Mouse (Mus musculus): Measurements from ENCODE around the gene Dnajb12. TPM values are rescaled to one million over a fixed set of nuclear protein-coding genes. Genes with fewer than 3 reads are reported as not detected.
A peak's percentile ranks its signal among the peaks of the same experiment; 100 is the strongest.

Dnajb12 gene
- total and polyA plus RNA-seq, 3 experiments: 32.9 to 45.4 (median 36.8) TPM

DNA sequence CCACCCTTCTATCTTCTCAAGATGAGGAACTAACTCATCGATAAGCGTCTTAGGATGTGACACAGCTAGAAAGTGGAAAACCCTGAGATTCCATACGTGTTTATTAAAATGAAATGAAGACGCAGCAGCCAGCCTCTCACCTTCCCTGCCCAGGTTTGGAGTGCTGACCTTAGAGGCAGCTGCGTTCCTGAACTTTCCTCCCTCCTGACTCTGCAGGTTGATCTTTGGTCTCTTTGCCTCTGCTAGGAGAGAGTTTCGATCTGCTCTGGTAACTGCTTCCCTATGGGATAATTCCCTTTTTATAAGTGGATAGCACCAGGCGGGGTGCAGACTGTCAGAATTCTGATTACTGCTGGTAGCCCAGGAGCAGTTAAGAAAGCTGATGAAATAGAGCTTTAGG, 1.5 kb downstream of the Dnajb12 start:
- no peak overlapping the region for H3K9ac ChIP-seq (ENCODE audit: low read depth, low read length)
- peaks cover 16% of the 10 kb centered on the region for H3K4me1 ChIP-seq (ENCODE audit: control insufficient read depth, insufficient read depth, low read length)
- TF ChIP-seq POLR2A (IDR thresholded peaks at IDR 0.05; ENCODE audit: insufficient read depth, low read depth, low read length): no peak
- no peak for TF ChIP-seq EP300 (IDR thresholded peaks at IDR 0.05; ENCODE audit: insufficient read depth, low read depth, low read length)
- TF ChIP-seq CTCF (IDR thresholded peaks at IDR 0.05): no peak
- peak overlapping the region; percentile 81; the same call in 1 of the 2 replicates for H3K4me3 ChIP-seq
- DNase-seq: no peak
- no peaks in the 10 kb centered on the region for H3K27me3 ChIP-seq (ENCODE audit: control insufficient read depth, insufficient read depth, low read length)
- peaks cover 9% of the 10 kb centered on the region; the same call in 1 of the 2 replicates for H3K79me2 ChIP-seq (replicated peaks; ENCODE audit: control insufficient read depth, insufficient read depth, low read length)
- H3K36me3 ChIP-seq (ENCODE audit: control insufficient read depth, insufficient read depth, low read length): no peaks in the 10 kb centered on the region
- H3K27ac ChIP-seq: no peak overlapping the region
- intact Hi-C loops (cut with DNase I): no loop called here
- 72% methylated on average over 7 of the region's 7 CpGs for WGBS

DNA sequence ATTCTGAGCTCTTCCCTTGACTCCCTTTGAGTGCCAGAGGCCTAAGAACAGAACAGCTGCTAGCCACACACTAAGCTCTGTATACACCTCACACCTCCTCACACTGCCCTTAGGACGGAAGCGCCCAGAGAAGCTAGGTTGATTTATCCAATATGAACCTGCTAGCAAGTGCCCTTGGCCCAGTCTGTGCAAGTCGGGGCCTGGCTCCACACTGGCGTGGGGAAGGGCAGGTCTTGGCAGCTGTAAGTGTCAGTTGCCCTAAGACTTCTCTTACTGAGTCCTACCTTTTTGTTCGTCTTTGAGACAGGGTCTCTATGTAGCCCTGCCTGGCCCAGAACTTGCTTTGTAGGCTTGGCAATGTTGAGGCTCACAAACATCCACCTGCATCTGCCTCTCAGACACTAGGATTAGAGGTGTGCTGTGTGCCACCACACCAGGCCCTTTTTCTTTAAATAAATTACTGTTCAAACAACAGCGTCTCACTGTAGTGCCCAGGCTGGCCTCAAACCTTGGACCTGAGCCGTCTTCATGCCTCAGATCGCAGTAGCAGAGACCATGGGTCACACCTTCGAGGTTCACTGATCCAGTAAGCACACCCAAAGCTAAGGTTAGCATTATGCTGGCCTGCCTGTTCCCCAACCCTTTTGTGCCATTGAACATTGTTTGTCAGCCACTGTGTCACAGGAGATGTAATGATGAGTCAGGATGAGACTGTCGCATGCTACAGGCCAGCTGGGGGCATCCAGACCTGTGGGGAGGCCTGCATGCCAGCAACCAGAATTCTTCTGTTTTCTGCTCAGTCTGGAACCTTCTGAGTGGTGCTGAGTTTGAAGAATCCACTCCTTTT, 5.2 kb downstream of the Dnajb12 start:
- peaks cover 14% of the 10 kb centered on the region for H3K4me1 ChIP-seq (ENCODE audit: control insufficient read depth, insufficient read depth, low read length)
- no peaks in the 10 kb centered on the region for H3K36me3 ChIP-seq (ENCODE audit: control insufficient read depth, insufficient read depth, low read length)
- intact Hi-C loops (cut with DNase I): no loop called here
- H3K27me3 ChIP-seq (ENCODE audit: control insufficient read depth, insufficient read depth, low read length): no peaks in the 10 kb centered on the region
- H3K79me2 ChIP-seq (replicated peaks; ENCODE audit: control insufficient read depth, insufficient read depth, low read length): peaks cover 10% of the 10 kb centered on the region; the same call in 1 of the 2 replicates
- no peak for TF ChIP-seq POLR2A (IDR thresholded peaks at IDR 0.05; ENCODE audit: insufficient read depth, low read depth, low read length)
- TF ChIP-seq CTCF (IDR thresholded peaks at IDR 0.05): no peak
- no peak for TF ChIP-seq EP300 (IDR thresholded peaks at IDR 0.05; ENCODE audit: insufficient read depth, low read depth, low read length)
- H3K27ac ChIP-seq: no peak overlapping the region
- H3K4me3 ChIP-seq: no peak overlapping the region
- no peak overlapping the region for H3K9ac ChIP-seq (ENCODE audit: low read depth, low read length)
- DNase-seq: no peak
- 88% methylated on average over 10 of the region's 10 CpGs for WGBS

DNA sequence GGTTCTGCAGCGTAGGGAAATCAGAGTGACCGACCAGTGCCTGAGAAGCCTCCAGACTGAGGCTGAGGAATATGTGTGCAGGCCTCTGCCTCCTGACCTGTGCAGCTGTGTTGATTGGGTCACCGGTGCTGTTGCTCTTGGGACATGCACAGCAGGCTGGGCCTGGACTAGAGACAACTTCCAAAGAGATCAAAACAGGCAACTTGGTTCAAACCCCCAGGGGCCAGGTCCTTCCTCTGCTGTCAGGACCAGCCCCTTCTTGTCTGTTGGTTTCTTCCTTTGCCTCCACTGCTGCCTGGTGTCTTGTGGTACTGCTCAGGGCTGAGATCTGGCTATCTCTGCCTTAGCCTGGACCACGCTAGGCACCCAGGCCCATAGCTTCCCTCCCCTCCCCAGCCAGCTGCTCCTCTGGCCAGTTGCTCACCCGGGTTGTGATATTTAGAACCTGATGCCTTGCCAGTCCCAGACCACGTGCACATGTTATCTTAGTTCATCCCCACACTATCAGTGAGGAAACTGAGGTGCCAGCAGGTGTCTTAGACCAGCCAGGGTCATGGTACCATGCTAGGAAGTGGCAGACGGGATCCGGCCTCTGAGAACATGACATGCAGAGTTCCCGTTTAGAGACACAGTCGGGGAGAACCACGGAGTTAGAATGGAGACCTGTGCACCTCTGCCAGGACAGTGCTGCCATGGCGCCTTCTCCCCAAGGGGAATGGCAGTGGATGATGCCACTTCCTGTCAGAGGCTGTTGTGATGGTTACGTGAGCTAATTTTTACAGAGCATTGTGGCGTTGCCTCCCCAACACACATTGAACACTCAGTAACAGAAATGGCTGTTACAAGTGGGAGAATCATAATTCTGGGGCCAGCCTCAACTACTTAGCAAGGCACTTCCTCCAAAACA, 6.1 kb downstream of the Dnajb12 start:
- no peaks in the 10 kb centered on the region for H3K36me3 ChIP-seq (ENCODE audit: control insufficient read depth, insufficient read depth, low read length)
- WGBS: 57% methylated on average over 14 of the region's 14 CpGs
- H3K4me1 ChIP-seq (ENCODE audit: control insufficient read depth, insufficient read depth, low read length): peaks cover 14% of the 10 kb centered on the region
- no peaks in the 10 kb centered on the region for H3K27me3 ChIP-seq (ENCODE audit: control insufficient read depth, insufficient read depth, low read length)
- H3K79me2 ChIP-seq (replicated peaks; ENCODE audit: control insufficient read depth, insufficient read depth, low read length): peaks cover 9% of the 10 kb centered on the region; the same call in 1 of the 2 replicates
- no peak for TF ChIP-seq CTCF (IDR thresholded peaks at IDR 0.05)
- TF ChIP-seq POLR2A (IDR thresholded peaks at IDR 0.05; ENCODE audit: insufficient read depth, low read depth, low read length): no peak
- TF ChIP-seq EP300 (IDR thresholded peaks at IDR 0.05; ENCODE audit: insufficient read depth, low read depth, low read length): no peak
- intact Hi-C loops (cut with DNase I): no loop called here
- H3K27ac ChIP-seq: no peak overlapping the region
- no peak overlapping the region for H3K4me3 ChIP-seq
- no peak for DNase-seq
- H3K9ac ChIP-seq (ENCODE audit: low read depth, low read length): no peak overlapping the region

DNA sequence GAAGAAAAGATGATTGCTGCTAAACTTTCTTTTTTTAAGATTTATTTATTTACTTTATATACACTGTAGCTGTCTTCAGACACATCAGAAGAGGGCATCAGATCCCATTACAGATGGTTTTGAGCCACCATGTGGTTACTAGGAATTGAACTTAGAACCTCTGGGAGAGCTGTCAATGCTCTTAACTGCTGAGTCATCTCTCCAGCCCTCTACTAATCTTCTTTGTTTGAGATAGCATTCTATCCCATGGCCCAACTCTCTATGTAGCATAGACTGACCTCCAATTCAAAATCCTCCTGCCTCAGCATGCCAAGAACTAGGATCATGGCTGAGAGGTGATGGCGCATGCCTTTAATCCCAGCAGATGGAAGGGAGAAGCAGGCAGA, 6.7 kb downstream of the Dnajb12 start:
- Histone ChIP-seq H3K4me1 (ENCODE audit: control insufficient read depth, insufficient read depth, low read length) (peaks cover 13% of the 10 kb centered on the region), H3K27me3 (ENCODE audit: control insufficient read depth, insufficient read depth, low read length) (no peaks in the 10 kb centered on the region), H3K9ac (ENCODE audit: low read depth, low read length) (no peak overlapping the region), H3K27ac (no peak overlapping the region), H3K79me2 (replicated peaks; ENCODE audit: control insufficient read depth, insufficient read depth, low read length) (peaks cover 5% of the 10 kb centered on the region; the same call in 1 of the 2 replicates), H3K36me3 (ENCODE audit: control insufficient read depth, insufficient read depth, low read length) (no peaks in the 10 kb centered on the region), H3K4me3 (no peak overlapping the region)
- intact Hi-C loops (cut with DNase I): no loop called here
- DNase-seq: no peak
- WGBS: 100% methylated on average over 1 of the region's 1 CpGs
- TF ChIP-seq EP300 (IDR thresholded peaks at IDR 0.05; ENCODE audit: insufficient read depth, low read depth, low read length) (no peak), CTCF (IDR thresholded peaks at IDR 0.05) (no peak)

DNA sequence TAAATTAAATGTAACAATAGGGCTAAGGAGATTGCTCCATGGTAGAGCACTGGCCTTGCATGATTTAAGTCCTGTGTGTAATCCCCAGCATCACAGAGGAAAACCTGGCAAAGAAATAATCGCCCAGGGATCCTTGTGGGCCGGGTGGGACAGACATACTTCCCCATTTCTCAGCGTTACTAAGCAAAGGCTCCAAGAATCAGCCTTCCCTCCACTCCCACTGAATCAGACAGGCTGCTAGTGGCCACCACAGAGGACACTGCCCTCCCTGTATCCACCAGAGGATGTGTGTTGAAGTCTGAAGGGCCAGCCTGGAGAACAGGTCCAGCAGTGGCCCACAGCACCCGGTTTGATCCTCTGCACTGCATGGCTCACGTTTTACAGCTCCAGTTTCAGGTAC, 8.1 kb downstream of the Dnajb12 start:
- no peak overlapping the region for H3K4me3 ChIP-seq
- no peak overlapping the region for H3K9ac ChIP-seq (ENCODE audit: low read depth, low read length)
- no peak overlapping the region for H3K27ac ChIP-seq
- H3K79me2 ChIP-seq (replicated peaks; ENCODE audit: control insufficient read depth, insufficient read depth, low read length): peaks cover 4% of the 10 kb centered on the region; the same call in 1 of the 2 replicates
- H3K4me1 ChIP-seq (ENCODE audit: control insufficient read depth, insufficient read depth, low read length): peaks cover 12% of the 10 kb centered on the region
- WGBS: 81% methylated on average over 5 of the region's 5 CpGs
- intact Hi-C loops (cut with DNase I): no loop called here
- H3K27me3 ChIP-seq (ENCODE audit: control insufficient read depth, insufficient read depth, low read length): no peaks in the 10 kb centered on the region
- TF ChIP-seq CTCF (IDR thresholded peaks at IDR 0.05): no peak
- TF ChIP-seq POLR2A (IDR thresholded peaks at IDR 0.05; ENCODE audit: insufficient read depth, low read depth, low read length): no peak
- no peak for TF ChIP-seq EP300 (IDR thresholded peaks at IDR 0.05; ENCODE audit: insufficient read depth, low read depth, low read length)
- DNase-seq: no peak
- no peaks in the 10 kb centered on the region for H3K36me3 ChIP-seq (ENCODE audit: control insufficient read depth, insufficient read depth, low read length)

All from heart, adult 2 months (tissue).